Mouse (Mus musculus): ENCODE measurements around the gene Vipr1.

Vipr1 gene

GRCm38 (mm10) chr9:121719347-121720331 is 77.1 kb downstream of the Vipr1 start:
- DNase-seq (ENCODE audit: low spot score): no peak

All from urinary bladder, postnatal 14 days (tissue).